Mouse (Mus musculus): ENCODE measurements around the gene Hivep3. TPM values are rescaled to one million over a fixed set of nuclear protein-coding genes. Genes with fewer than 3 reads are reported as not detected.

The Hivep3 gene
- polyA plus RNA-seq, 1 experiment from 2014 or later: 2.1 TPM

DNA sequence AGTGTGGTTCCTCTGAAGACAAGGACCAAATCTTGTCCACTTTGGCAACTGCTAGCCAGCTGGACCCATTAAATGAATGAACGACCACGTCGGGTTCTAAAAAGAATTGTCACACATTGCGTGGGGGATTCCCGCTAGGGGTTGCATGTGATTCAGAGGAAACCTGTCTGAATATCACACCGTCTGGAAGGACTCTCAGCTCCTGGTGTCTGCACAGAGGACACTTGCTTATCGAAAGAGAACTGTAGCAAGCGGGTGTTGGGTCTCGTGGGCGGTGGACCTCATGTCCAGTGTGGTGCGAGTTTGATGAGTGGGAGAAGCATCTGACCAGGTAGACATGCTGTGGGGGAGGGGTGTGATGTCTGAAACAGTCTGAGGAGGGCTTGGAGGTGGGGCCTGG lies 329.2 kb downstream of the Hivep3 start:
- H3K4me1 ChIP-seq (replicated peaks): peaks cover 11% of the 10 kb centered on the region; the same call in 1 of the 2 replicates
- H3K27me3 ChIP-seq (ENCODE audit: insufficient read depth, poor library complexity, severe bottlenecking): no peaks in the 10 kb centered on the region
- DNase-seq (ENCODE audit: low spot score): no peak
- no peak overlapping the region for H3K27ac ChIP-seq
- no peaks in the 10 kb centered on the region for H3K9me3 ChIP-seq
- H3K4me3 ChIP-seq: no peak overlapping the region
- 92% methylated on average over 11 of the region's 11 CpGs for WGBS
- no peaks in the 10 kb centered on the region for H3K36me3 ChIP-seq

DNA sequence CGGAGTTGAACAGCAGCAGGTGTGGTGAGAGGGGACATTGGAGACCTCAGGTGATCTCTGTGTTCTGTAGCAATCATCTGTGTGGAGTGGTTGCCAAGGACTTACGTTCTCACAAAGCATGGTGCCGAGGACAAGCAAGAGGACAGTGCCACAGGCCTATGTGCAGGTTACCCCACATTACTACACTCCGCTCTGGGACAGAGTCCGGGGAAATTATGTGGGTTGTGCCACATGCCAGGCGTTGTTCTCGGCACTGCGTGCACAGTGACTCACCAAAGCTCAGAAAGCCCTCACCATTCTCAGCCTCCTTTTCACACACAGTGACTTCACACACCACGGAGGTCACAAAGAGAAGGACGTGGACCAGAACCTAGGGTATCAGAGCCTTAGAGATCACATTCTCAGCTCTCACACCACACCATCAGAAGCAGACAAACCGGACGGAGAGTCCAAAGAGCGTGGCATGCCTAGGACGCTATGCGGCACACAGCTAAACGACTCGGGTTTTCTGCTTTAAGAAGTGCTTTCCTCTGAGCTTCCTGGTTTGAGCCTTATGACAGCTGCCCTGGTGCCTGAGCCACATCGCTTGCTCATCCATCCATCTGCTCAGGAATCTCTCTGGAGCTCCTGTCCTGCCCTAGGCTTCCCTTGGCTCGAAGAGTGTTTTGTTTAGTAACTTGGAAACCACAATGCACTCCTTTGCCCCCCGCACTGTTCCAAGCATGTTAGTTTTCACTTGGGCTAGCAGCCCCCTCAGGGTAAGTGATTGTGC lies 330.0 kb downstream of the Hivep3 start:
- Histone ChIP-seq H3K4me1 (replicated peaks) (peaks cover 11% of the 10 kb centered on the region; the same call in 1 of the 2 replicates), H3K27ac (no peak overlapping the region), H3K9me3 (no peaks in the 10 kb centered on the region), H3K4me3 (no peak overlapping the region), H3K27me3 (ENCODE audit: insufficient read depth, poor library complexity, severe bottlenecking) (no peaks in the 10 kb centered on the region), H3K36me3 (no peaks in the 10 kb centered on the region)
- 92% methylated on average over 20 of the region's 20 CpGs for WGBS
- no peak for DNase-seq (ENCODE audit: low spot score)

DNA sequence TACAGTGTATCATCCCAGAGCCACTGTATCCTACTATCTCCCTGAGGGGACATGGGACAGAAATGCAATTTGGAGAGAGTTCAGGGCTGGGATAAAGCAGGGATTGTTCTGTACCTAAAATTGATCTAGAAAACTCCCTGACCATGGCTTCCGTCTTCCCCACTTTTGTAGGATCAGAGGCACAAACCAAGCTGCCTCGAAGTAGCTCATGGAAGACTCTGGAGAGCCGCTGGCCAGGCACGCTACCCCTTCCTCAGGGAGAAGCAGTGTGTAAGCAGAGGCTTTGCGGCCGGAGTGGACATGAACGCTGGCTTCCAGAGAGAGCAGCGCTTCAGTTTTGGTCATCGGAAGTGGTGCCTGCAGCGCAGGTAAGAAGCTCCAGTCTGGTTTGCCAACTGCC lies 331.1 kb downstream of the Hivep3 start, which contains the start of gene AL607142.1:
AL607142.1 (plus strand) TSS at position 301 of the 400 bp plus-strand sequence.
- Histone ChIP-seq H3K27ac (no peak within 1 kb of the TSS), H3K4me1 (replicated peaks) (peaks cover 5% of the 10 kb centered on the region; the same call in 1 of the 2 replicates), H3K36me3 (no peaks in the 10 kb centered on the region), H3K9me3 (no peaks in the 10 kb centered on the region), H3K4me3 (no peak within 1 kb of the TSS), H3K27me3 (ENCODE audit: insufficient read depth, poor library complexity, severe bottlenecking) (no peaks in the 10 kb centered on the region)
- WGBS: 90% methylated on average over 10 of the region's 10 CpGs
- DNase-seq (ENCODE audit: low spot score): no peak

DNA sequence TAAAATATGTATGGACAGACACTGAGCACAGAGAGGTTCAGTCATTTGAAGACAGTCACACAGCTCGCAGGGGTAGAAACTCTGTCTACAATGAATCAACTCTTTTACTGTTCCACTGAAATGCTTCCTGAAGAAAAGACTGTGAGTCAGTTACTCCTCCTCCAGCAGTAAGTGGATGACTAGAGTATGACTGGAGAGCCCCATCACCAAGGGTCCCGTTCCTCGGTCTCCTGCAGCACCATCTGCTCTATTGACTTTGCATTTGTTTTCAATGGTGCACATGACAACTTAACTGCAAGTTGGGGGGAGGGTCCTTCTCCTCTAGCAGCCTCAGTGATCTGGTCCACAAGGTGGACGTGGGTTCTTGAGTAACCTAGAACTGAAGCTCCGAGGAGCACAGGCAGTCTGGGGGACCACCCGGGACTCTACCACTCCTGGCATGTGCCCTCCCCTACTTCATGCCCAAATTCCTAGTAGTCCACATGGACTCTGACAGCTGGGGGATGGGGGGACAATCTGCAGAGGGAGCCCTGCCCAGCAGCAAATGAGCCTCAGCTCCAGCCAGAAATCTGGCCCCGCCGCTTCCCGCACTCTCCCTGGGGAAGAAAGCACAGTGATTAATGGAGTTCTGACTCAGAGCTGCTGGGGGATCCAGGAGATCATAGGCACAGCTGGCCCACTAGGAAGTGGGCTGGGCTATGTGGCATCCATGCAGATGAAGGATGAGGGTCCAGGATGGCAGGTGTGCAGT lies 333.4 kb downstream of the Hivep3 start:
- DNase-seq (ENCODE audit: low spot score): no peak
- Histone ChIP-seq H3K36me3 (no peaks in the 10 kb centered on the region), H3K4me3 (no peak overlapping the region), H3K4me1 (replicated peaks) (peaks cover 8% of the 10 kb centered on the region), H3K27me3 (ENCODE audit: insufficient read depth, poor library complexity, severe bottlenecking) (no peaks in the 10 kb centered on the region), H3K9me3 (no peaks in the 10 kb centered on the region), H3K27ac (no peak overlapping the region)
- WGBS: 82% methylated on average over 9 of the region's 9 CpGs

DNA sequence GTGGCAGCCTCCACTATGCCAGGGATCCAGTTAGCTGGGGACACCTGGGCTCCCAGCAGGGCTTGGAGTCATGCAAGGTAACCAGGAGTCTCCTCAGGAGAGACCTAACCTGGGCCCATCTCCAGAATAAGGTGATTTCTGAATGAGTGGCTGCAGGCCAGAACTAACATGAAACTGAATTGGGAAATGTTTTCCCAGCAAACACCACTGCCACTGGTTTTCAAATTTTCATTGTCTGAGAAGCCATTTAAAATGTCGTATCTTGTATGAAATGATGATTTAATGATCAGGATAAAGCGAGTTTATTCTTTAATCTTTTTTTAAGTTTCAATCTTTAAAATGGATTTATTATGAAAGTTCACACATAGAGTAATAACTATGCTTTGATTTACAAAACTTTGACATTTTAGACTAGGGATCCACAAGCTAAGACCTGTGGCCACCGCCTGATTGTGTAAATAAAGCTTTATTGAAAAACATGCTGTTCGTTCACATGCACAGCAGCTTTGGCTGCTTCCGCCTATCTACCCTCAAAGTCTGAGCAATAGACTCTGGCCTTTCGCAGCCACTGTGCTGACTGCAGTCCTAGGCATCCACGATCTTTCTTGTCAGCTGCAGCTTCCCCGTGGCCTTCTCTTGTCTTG lies 334.1 kb downstream of the Hivep3 start:
- H3K36me3 ChIP-seq: no peaks in the 10 kb centered on the region
- H3K4me1 ChIP-seq (replicated peaks): peaks cover 9% of the 10 kb centered on the region
- no peak overlapping the region for H3K4me3 ChIP-seq
- WGBS: 93% methylated on average over 8 of the region's 8 CpGs
- H3K27me3 ChIP-seq (ENCODE audit: insufficient read depth, poor library complexity, severe bottlenecking): no peaks in the 10 kb centered on the region
- no peak overlapping the region for H3K27ac ChIP-seq
- H3K9me3 ChIP-seq: no peaks in the 10 kb centered on the region
- no peak for DNase-seq (ENCODE audit: low spot score)

DNA sequence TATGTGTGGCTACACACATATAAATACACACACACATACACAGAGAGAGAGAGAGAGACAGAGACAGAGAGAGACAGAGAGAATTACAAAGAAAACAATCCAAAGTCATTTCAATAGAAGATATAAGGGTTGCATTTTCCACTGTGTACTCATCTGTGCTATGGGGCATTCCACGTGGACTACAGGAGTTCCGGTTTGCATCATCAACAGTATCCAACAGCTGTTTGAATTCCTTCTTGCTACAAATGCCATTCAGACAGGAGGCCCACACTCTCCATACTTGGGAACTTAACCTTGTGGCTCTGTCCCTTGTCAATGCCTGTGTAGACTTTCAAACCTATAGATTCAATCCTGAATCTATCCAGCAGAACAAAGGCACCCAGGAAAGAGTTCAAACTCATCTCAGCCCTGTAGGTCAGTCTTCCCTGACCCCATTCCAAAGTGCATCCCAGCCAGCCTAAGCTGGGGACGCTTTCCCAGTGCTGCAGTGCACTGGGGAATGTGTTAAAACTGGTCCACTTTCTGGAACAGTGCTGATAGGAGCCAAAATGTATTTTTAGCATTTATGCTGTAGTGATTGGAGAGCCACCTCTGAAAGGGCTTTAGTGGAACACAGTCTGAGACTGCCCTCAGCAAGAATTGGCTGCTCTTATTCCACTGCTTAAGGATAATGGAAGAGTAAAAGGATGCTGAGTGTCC lies 335.4 kb downstream of the Hivep3 start:
- Histone ChIP-seq H3K36me3 (no peaks in the 10 kb centered on the region), H3K27ac (no peak overlapping the region), H3K27me3 (ENCODE audit: insufficient read depth, poor library complexity, severe bottlenecking) (no peaks in the 10 kb centered on the region), H3K9me3 (no peaks in the 10 kb centered on the region), H3K4me3 (no peak overlapping the region), H3K4me1 (replicated peaks) (peaks cover 11% of the 10 kb centered on the region)
- no peak for DNase-seq (ENCODE audit: low spot score)
- 79% methylated on average over 3 of the region's 3 CpGs for WGBS

DNA sequence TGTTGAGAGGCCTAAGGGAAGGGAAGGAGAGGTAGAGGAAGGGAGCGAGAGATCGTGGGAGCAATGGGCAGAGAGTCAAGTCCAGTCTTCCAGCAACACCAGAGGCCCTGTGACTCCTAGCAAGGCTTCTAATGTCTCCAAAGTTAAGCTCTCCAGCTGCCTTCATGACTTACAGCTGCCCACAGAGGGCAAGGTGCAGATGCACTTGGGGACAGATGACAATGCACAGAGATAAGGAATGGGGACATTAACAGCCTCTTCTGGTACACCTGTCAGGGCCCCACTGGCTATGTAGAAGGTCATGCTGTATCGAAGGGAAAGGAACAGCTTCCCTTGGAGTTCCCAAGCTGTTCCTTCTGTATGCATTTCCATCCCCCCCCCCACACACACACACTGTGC lies 336.0 kb downstream of the Hivep3 start:
- Histone ChIP-seq H3K27me3 (ENCODE audit: insufficient read depth, poor library complexity, severe bottlenecking) (no peaks in the 10 kb centered on the region), H3K4me3 (no peak overlapping the region), H3K27ac (no peak overlapping the region), H3K4me1 (replicated peaks) (peaks cover 16% of the 10 kb centered on the region), H3K36me3 (no peaks in the 10 kb centered on the region), H3K9me3 (no peaks in the 10 kb centered on the region)
- no peak for DNase-seq (ENCODE audit: low spot score)
- 89% methylated on average over 3 of the region's 3 CpGs for whole genome bisulfite sequencing

DNA sequence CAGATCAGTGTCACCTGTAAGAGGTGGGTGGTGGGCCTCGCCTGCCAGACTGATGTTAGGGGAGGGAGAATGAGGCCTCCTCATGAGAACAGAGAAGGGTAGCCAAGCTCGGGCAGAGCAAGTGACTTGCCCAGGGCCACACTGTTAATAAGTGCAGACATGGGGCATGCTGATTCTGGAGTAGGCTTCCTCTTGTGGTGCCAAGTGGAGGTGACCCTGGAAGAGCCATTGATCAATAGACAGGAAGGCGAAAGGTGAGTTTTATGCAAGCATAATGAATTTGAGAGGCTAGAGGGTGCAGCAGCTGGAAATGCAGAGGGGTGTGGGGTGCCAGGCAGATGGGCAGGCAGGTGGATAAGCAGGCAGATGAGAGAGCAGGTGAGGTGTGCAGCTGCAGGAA lies 337.8 kb downstream of the Hivep3 start:
- H3K4me3 ChIP-seq: no peak overlapping the region
- no peak for DNase-seq (ENCODE audit: low spot score)
- WGBS: 73% methylated on average over 3 of the region's 3 CpGs
- H3K27ac ChIP-seq: no peak overlapping the region
- H3K36me3 ChIP-seq: no peaks in the 10 kb centered on the region
- no peaks in the 10 kb centered on the region for H3K9me3 ChIP-seq
- H3K4me1 ChIP-seq (replicated peaks): peaks cover 19% of the 10 kb centered on the region
- H3K27me3 ChIP-seq (ENCODE audit: insufficient read depth, poor library complexity, severe bottlenecking): no peaks in the 10 kb centered on the region

DNA sequence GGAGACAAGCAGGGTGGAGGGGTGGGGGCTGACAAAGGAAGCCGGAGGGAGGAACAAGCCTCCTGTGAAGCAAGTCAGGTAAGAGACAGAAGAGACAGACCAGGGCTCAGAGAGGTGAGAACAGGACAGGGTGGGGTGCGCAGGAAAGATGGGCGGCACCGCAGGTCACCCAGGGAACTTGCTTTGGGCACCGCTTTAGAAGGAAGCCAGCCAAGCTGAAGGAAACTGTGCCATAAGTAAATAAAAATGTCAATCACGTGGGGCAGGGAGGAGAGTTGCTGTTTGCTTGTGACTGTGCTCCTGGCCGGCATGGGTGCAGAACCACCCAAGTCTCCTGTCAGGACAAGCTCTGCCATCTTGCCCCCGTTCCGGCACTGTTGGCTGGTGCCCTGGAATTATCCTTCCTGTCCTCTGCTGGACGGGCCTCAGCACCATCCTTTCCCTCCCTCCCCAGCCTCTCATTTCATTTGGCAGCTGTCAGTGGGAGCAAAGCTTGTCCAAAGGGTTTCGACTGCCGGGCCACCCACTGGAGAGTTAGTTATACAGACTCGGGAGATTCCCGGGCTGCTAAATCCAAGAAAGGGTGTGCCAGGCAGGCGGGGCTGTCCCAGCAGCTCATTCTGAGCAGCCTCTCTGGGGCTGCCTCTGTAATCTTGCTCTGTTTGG lies 338.4 kb downstream of the Hivep3 start:
- Histone ChIP-seq H3K27me3 (ENCODE audit: insufficient read depth, poor library complexity, severe bottlenecking) (no peaks in the 10 kb centered on the region), H3K4me1 (replicated peaks) (peaks cover 18% of the 10 kb centered on the region), H3K36me3 (no peaks in the 10 kb centered on the region), H3K9me3 (no peaks in the 10 kb centered on the region), H3K4me3 (no peak overlapping the region), H3K27ac (no peak overlapping the region)
- no peak for DNase-seq (ENCODE audit: low spot score)
- WGBS: 69% methylated on average over 15 of the region's 15 CpGs

DNA sequence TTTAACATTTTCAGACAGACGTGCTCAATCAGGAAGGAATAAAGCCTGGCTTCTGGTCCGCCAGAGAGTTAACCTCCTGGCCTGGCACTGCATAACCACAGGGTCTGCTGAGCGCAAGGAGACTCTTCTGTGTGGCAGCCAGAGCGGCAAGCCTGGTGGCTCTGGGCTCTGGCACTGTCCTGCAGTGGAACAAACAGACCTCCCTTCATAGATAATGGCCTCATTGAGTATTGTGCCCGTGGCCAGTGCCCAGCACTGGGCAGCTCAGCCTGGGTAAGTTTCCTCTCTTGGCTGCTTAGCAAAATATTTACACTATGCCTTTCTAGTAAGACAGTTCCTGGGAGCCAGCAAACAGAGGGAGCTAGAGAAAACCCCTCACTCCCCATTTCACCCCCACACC lies 340.5 kb downstream of the Hivep3 start:
- WGBS: 71% methylated on average over 5 of the region's 5 CpGs
- H3K27ac ChIP-seq: no peak overlapping the region
- H3K4me1 ChIP-seq (replicated peaks): peaks cover 16% of the 10 kb centered on the region; the same call in 1 of the 2 replicates
- no peaks in the 10 kb centered on the region for H3K9me3 ChIP-seq
- no peaks in the 10 kb centered on the region for H3K27me3 ChIP-seq (ENCODE audit: insufficient read depth, poor library complexity, severe bottlenecking)
- no peak overlapping the region for H3K4me3 ChIP-seq
- H3K36me3 ChIP-seq: no peaks in the 10 kb centered on the region
- no peak for DNase-seq (ENCODE audit: low spot score)

DNA sequence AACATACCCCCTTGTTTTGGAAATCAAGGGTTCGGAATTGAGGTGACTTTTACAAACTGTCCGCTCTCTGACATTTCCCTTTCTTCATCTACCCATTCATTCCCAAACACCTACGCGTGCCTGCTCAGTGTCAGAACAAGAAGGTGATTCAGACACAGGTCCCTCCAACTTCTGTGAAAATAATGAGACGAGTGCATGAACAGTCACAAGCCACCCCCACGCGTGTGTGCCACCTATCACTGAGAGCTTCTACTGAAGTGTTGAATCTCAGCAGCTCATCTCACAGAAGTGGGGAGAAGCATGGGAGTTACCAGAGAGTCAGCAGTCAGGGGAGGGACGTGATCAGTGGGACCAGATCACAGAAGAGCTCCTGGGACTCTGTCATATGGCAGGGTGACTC lies 343.7 kb downstream of the Hivep3 start:
- H3K27me3 ChIP-seq (ENCODE audit: insufficient read depth, poor library complexity, severe bottlenecking): no peaks in the 10 kb centered on the region; the same call in 1 of the 2 replicates
- 89% methylated on average over 8 of the region's 8 CpGs for WGBS
- peaks cover 9% of the 10 kb centered on the region; the same call in 1 of the 2 replicates for H3K4me1 ChIP-seq (replicated peaks)
- DNase-seq (ENCODE audit: low spot score): no peak
- no peak overlapping the region for H3K27ac ChIP-seq
- no peaks in the 10 kb centered on the region for H3K36me3 ChIP-seq
- no peaks in the 10 kb centered on the region for H3K9me3 ChIP-seq
- no peak overlapping the region for H3K4me3 ChIP-seq

DNA sequence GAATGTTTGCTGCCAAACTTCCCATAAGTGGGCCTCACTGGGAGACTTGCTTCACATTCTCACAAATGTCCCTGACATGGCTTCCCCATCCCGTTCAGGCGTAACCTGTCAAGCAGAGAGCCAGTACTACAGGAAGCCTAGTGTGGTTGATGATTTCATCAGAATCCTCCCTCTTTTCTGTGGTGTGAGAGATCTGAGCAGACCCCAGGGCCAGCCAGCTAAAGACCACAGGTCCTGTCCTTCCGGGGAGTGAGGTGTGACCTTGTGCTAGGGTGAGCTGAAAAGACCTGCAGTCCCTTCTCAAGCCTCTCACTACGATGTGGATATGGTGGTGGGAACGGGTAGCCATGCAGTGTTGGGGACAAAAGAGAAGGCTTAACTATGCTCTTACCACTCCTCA lies 348.9 kb downstream of the Hivep3 start:
- no peaks in the 10 kb centered on the region; the same call in 1 of the 2 replicates for H3K4me1 ChIP-seq (replicated peaks)
- no peaks in the 10 kb centered on the region for H3K9me3 ChIP-seq
- no peaks in the 10 kb centered on the region for H3K36me3 ChIP-seq
- DNase-seq (ENCODE audit: low spot score): no peak
- H3K27me3 ChIP-seq (ENCODE audit: insufficient read depth, poor library complexity, severe bottlenecking): no peaks in the 10 kb centered on the region; the same call in 1 of the 2 replicates
- H3K4me3 ChIP-seq: no peak overlapping the region
- no peak overlapping the region for H3K27ac ChIP-seq
- WGBS: 89% methylated on average over 5 of the region's 5 CpGs

All from hindbrain, embryonic 10.5 days (tissue).